Mouse (Mus musculus) intestine, postnatal 0 days (tissue): ENCODE data around the gene Lag3. TPM values are rescaled to one million over a fixed set of nuclear protein-coding genes. Genes with fewer than 3 reads are reported as not detected.

Experiments
- ATAC-seq: fragments of 200-750 bp; cut with Nextera tagmentation; 2 replicates; pipeline ENCODE4 v1.8.0; 2017; ENCODE audit warnings: mild to moderate bottlenecking, moderate TSS enrichment, moderate library complexity
- H3K27ac ChIP-seq: fragments of 300-500 bp; sonication (generic); 2 replicates; pipeline ENCODE4 v1.5.1; 2014; ENCODE audit warnings: mild to moderate bottlenecking, low read depth, low read length, moderate library complexity
- H3K27me3 ChIP-seq: fragments of 300-500 bp; sonication (generic); replicated peaks from 2 replicates; pipeline ENCODE4 v1.6.1; 2014; ENCODE audit warnings: low read length, mixed read lengths; ENCODE audit not compliant: control insufficient read depth, insufficient read depth
- H3K36me3 ChIP-seq: fragments of 300-500 bp; sonication (generic); 2 replicates; pipeline ENCODE4 v1.6.1; 2014; ENCODE audit warnings: mild to moderate bottlenecking, moderate library complexity; ENCODE audit not compliant: control insufficient read depth, insufficient read depth
- H3K4me1 ChIP-seq: fragments of 300-500 bp; sonication (generic); replicated peaks from 2 replicates; pipeline ENCODE4 v1.6.1; 2014; ENCODE audit warnings: antibody characterized with exemption, low read length, mixed read lengths; ENCODE audit not compliant: control insufficient read depth, insufficient read depth
- H3K4me2 ChIP-seq: fragments of 300-500 bp; sonication (generic); replicated peaks from 2 replicates; pipeline ENCODE4 v1.6.1; 2014; ENCODE audit warnings: low read depth, mild to moderate bottlenecking, moderate library complexity
- H3K4me3 ChIP-seq: fragments of 300-500 bp; sonication (generic); 2 replicates; pipeline ENCODE4 v1.5.1; 2014; ENCODE audit warnings: low read depth, low read length
- H3K9ac ChIP-seq: fragments of 300-500 bp; sonication (generic); 2 replicates; pipeline ENCODE4 v1.6.1; 2014; ENCODE audit warnings: mild to moderate bottlenecking, low read depth, low read length
- H3K9me3 ChIP-seq: fragments of 300-500 bp; sonication (generic); 2 replicates; pipeline ENCODE4 v1.6.1; 2016; ENCODE audit warnings: mixed run types; ENCODE audit not compliant: control insufficient read depth
- CTCF ChIP-seq: sonication (generic); IDR thresholded peaks from 2 replicates; pipeline ENCODE4 v1.5.1; 2016; ENCODE audit warnings: low read depth, mild to moderate bottlenecking, control low read depth, antibody characterized with exemption, moderate library complexity
- WGBS: fragments of 180-500 bp; shearing (Covaris S2); extraction: QIAGEN DNeasy Blood & Tissue Kit; methylation state at CpG from one replicate; pipeline ENCODE4 v1.1.7; 2014; 5-methylcytosine and 5-hydroxymethylcytosine counted together
- polyA plus RNA-seq: library from polyadenylated mRNA; unstranded; fragments of >200 nt; fragmentation: Nextera tagmentation; extraction: Ambion mirVana; gene quantifications from 2 replicates; pipeline ENCODE4 v1.2.1, GENCODE M21; 2015

Gene Lag3
- polyA plus RNA-seq, 1 experiment from 2014 or later, result 1.7 TPM

DNA sequence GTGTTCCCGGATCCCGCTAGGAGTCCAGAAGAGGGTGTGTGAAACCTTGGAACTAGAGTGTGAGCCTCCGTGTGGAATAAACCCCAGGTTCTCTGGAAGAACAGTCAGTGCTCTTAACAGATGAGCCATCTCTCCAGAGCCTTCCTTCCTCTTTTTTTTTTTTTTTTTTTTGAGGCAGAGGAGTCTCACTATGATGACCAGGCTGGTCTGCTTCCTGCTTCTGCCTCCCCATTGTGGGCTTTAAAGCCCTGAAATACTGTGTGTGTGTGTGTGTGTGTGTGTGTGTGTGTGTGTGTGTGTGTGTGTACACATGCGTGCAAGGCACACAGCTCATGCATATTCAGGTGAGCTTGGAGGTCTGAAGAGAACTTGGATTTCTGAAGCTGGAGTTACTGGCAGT lies 10.0 kb upstream of the Lag3 start:
- Histone ChIP-seq H3K9me3 (no peaks in the 10 kb centered on the region), H3K27ac (0 out of 2 replicates have a peak overlapping the region, but pooled peaks have one; percentile 46), H3K9ac (no peak overlapping the region), H3K4me1 (peaks cover 8% of the 10 kb centered on the region; the same call in 1 of the 2 replicates), H3K27me3 (no peaks in the 10 kb centered on the region), H3K4me3 (no peak overlapping the region), H3K4me2 (no peak overlapping the region), H3K36me3 (no peaks in the 10 kb centered on the region)
- TF ChIP-seq CTCF, result no peak
- 69% methylated on average over 4 of the region's 4 CpGs for WGBS
- no peak for ATAC-seq

DNA sequence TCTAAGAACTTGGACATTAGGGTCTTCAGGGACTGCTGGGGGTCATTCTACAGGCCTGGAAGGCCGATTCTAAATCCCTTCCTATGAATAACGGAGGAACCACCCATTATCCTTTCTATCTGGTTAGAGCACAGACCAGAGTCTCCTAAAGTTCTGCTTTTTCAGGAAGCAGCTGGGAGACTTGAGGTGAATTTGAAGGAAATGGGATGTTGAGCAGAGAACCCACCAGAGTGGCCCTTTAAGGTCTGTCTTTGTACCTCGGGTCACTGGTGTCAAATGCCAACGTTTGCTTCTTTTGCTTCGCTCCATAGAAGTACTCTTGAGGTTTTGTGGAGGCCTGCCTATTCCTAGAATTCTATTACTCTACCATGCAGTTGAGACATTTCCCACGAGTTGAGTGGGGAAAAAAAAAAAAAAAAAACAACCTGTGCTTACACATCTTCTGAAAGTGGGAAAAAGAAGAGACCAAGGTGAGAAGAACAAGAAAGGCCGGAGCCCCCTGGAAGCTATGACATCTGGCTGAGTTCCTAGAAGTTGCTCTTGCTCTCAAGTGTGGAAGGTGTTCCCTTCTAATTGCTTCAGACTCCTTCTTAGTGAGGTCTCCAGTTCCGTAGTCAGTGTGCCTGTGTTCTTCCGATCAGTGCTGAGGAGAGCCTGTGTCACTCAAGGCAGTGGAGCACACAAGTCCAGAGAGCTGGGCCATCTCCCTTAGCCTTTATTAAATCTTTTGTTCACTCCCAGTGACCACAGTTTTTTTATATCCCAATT lies 9.0 kb upstream of the Lag3 start:
- no peak for ATAC-seq
- WGBS, result 44% methylated on average over 9 of the region's 9 CpGs
- Histone ChIP-seq H3K27me3 (no peaks in the 10 kb centered on the region), H3K27ac (peak overlapping the region; percentile 74), H3K4me2 (peak overlapping the region; percentile 86), H3K9ac (no peak overlapping the region), H3K4me3 (no peak overlapping the region; the same call in 1 of the 2 replicates), H3K9me3 (no peaks in the 10 kb centered on the region), H3K36me3 (no peaks in the 10 kb centered on the region), H3K4me1 (peaks cover 10% of the 10 kb centered on the region)
- TF ChIP-seq CTCF, result no peak

DNA sequence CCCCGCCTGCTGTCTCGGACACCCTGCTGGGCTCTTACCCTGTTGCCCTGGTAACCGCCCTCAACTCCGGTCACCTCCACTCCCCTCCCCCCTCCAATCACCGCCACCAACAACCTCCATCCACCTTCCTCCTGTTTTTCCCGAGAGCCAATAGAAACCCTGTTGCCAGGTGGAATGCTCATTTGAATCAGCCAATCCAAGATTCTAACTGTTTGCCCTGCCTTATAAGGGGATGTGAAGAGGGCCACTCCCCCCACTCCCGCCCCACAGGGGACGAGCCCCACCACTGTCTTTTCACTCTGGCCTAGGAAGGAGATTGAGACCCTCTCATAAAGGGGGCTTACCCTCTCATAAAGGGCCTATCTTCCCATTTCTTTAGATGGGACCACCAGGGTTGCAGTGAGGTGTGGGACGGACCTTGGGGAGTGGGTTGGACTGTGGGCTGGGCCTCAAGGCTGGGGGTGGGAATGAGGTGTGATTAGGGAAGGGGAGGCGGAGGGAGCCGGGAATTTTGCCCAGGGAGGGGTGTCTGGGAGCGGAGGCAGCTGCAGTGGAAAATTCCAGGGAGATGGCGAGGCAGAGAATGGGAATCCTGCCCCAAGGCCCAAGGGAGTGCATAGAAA lies 8.3 kb upstream of the Lag3 start, which contains the start of gene Ptms:
Gene Ptms (minus strand): TSS at position 409 of the 623 bp plus-strand sequence.
- H3K4me1 ChIP-seq, result peaks cover 10% of the 10 kb centered on the region
- H3K4me2 ChIP-seq, result peak within 1 kb of the TSS; percentile 86
- H3K27ac ChIP-seq, result peak within 1 kb of the TSS; percentile 74
- H3K9ac ChIP-seq, result no peak within 1 kb of the TSS
- no peaks in the 10 kb centered on the region for H3K27me3 ChIP-seq
- peak; percentile 48 for ATAC-seq
- peak within 1 kb of the TSS; percentile 25 for H3K4me3 ChIP-seq
- 0 out of 2 replicates have a peak, but pooled peaks cover under 1% of the 10 kb centered on the region for H3K36me3 ChIP-seq
- no peak for TF ChIP-seq CTCF
- H3K9me3 ChIP-seq, result no peaks in the 10 kb centered on the region
- 3% methylated on average over 13 of the region's 13 CpGs for WGBS

GRCm38 (mm10) chr6:124918890-124919627 lies 7.6 kb upstream of the Lag3 start:
- peak overlapping the region; percentile 97; the same call in 1 of the 2 replicates for H3K27ac ChIP-seq
- H3K9me3 ChIP-seq, result no peaks in the 10 kb centered on the region
- WGBS, result 12% methylated on average over 13 of the region's 14 CpGs
- no peak for ATAC-seq
- H3K9ac ChIP-seq, result no peak overlapping the region
- no peak for TF ChIP-seq CTCF
- H3K4me2 ChIP-seq, result peak overlapping the region; percentile 86
- peak overlapping the region; percentile 25 for H3K4me3 ChIP-seq
- peaks cover 8% of the 10 kb centered on the region for H3K36me3 ChIP-seq
- H3K27me3 ChIP-seq, result no peaks in the 10 kb centered on the region
- H3K4me1 ChIP-seq, result peaks cover 10% of the 10 kb centered on the region

- peaks cover 13% of the 10 kb centered on the region for H3K4me1 ChIP-seq
- H3K36me3 ChIP-seq, result peaks cover 16% of the 10 kb centered on the region
- WGBS, result 5% methylated on average over 7 of the region's 7 CpGs
- H3K4me2 ChIP-seq, result peak overlapping the region; percentile 86
- H3K27ac ChIP-seq, result peak overlapping the region; percentile 97
- peak overlapping the region; percentile 95; the same call in 1 of the 2 replicates for H3K9ac ChIP-seq
- no peaks in the 10 kb centered on the region for H3K9me3 ChIP-seq
- H3K27me3 ChIP-seq, result no peaks in the 10 kb centered on the region
- ATAC-seq, result no peak
- TF ChIP-seq CTCF, result no peak
- H3K4me3 ChIP-seq, result peak overlapping the region; percentile 91
Measured at GRCm38 (mm10) chr6:124918331-124918690, 6.8 kb upstream of the Lag3 start.
